Mouse (Mus musculus): Measurements from ENCODE around the gene Gm9195. TPM values are rescaled to one million over a fixed set of nuclear protein-coding genes. Genes with fewer than 3 reads are reported as not detected.

Gm9195 gene
- polyA plus RNA-seq, 1 experiment from 2014 or later: not detected

- no peak overlapping the region for H3K27ac ChIP-seq (ENCODE audit: low read depth, low read length)
- H3K36me3 ChIP-seq (ENCODE audit: control insufficient read depth, insufficient read depth, low read length): no peaks in the 10 kb centered on the region
- no peak overlapping the region for H3K9ac ChIP-seq (ENCODE audit: low read depth, low read length)
- no peak overlapping the region for H3K4me3 ChIP-seq (ENCODE audit: low read depth, low read length)
- no peaks in the 10 kb centered on the region for H3K9me3 ChIP-seq (ENCODE audit: control insufficient read depth, low read length)
- DNase-seq (ENCODE audit: low spot score) (no peak), ATAC-seq (ENCODE audit: low FRiP score) (no peak)
- no peaks in the 10 kb centered on the region for H3K27me3 ChIP-seq (ENCODE audit: control insufficient read depth, insufficient read depth, low read length)
- H3K4me1 ChIP-seq (replicated peaks; ENCODE audit: control insufficient read depth, insufficient read depth, low read length): no peaks in the 10 kb centered on the region
- no peak overlapping the region for H3K4me2 ChIP-seq (replicated peaks; ENCODE audit: low read depth, low read length)
- WGBS: 82% methylated on average over 4 of the region's 4 CpGs
Observed at GRCm38 (mm10) chr14:72389288-72389687, 102.3 kb downstream of the Gm9195 start.

- no peak for ATAC-seq (ENCODE audit: low FRiP score)
- no peak overlapping the region for H3K4me2 ChIP-seq (replicated peaks; ENCODE audit: low read depth, low read length)
- 11% methylated on average over 2 of the region's 2 CpGs for WGBS
- H3K36me3 ChIP-seq (ENCODE audit: control insufficient read depth, insufficient read depth, low read length): no peaks in the 10 kb centered on the region
- peak; percentile 68 for DNase-seq (ENCODE audit: low spot score)
- no peak overlapping the region for H3K9ac ChIP-seq (ENCODE audit: low read depth, low read length)
- H3K9me3 ChIP-seq (ENCODE audit: control insufficient read depth, low read length): no peaks in the 10 kb centered on the region
- H3K4me1 ChIP-seq (replicated peaks; ENCODE audit: control insufficient read depth, insufficient read depth, low read length): no peaks in the 10 kb centered on the region
- H3K4me3 ChIP-seq (ENCODE audit: low read depth, low read length): no peak overlapping the region
- H3K27ac ChIP-seq (ENCODE audit: low read depth, low read length): no peak overlapping the region
- H3K27me3 ChIP-seq (ENCODE audit: control insufficient read depth, insufficient read depth, low read length): no peaks in the 10 kb centered on the region
Observed at GRCm38 (mm10) chr14:72377224-72377623, 114.4 kb downstream of the Gm9195 start.

Other genes starting within 250 kb of the Gm9195 start
- gene Fndc3a, start 218.2 kb upstream of the Gm9195 start, polyA plus RNA-seq (2014; fragmentation: Nextera tagmentation; extraction: Ambion mirVana): 42.0 and 57.2 TPM in 2 replicates

Data from hindbrain, embryonic 11.5 days (tissue).